Mouse (Mus musculus): ENCODE data around the gene Gm20388. TPM values are rescaled to one million over a fixed set of nuclear protein-coding genes. Genes with fewer than 3 reads are reported as not detected.

The Gm20388 gene
- polyA plus RNA-seq, 2 experiments: 8.5 TPM; not detected in 1

DNA sequence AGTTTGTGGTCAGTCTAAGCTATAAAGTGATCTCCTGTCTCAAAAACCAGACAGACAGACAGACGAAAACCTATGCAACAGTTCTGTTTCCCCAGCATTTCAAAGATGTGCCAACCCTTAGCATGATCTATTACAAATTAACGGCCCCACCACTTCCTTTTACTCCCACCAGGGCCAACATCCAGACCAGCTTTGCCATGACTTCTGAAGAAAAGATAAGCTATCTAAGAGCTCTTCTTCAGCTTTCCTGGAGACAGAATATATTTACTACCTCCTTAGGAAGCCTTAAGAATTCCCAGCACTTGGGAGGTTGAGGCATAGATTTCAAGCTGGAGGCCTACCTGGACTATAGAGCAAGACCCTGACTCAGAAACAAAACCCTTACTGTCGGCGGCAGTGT, 4069.6 kb downstream of the Gm20388 start:
- H3K9me3 ChIP-seq (ENCODE audit: control insufficient read depth, low read length): no peaks in the 10 kb centered on the region
- H3K9ac ChIP-seq (replicated peaks): peak overlapping the region; percentile 100
- peak overlapping the region; percentile 78 for H3K4me2 ChIP-seq (ENCODE audit: low read depth)
- H3K4me3 ChIP-seq (ENCODE audit: insufficient read depth in 1 of 2, low read depth in 2 of 2, low read length in 2 of 2): peak overlapping the region; percentile 92 to 100
- no peaks in the 10 kb centered on the region for H3K27me3 ChIP-seq (ENCODE audit: control insufficient read depth, insufficient read depth, low read length)
- peaks cover 60% of the 10 kb centered on the region for H3K36me3 ChIP-seq (replicated peaks; ENCODE audit: control insufficient read depth, insufficient read depth, low read depth)
- TF ChIP-seq CTCF (IDR thresholded peaks at IDR 0.05; ENCODE audit: low read depth) (0 out of 2 replicates have a peak, but pooled peaks have one; percentile 2), EP300 (IDR thresholded peaks at IDR 0.05; ENCODE audit: low read depth) (no peak; the same call in none of the 2 replicates)
- H3K27ac ChIP-seq: peak overlapping the region; percentile 99
- ATAC-seq (ENCODE audit: insufficient read depth) (no peak), DNase-seq (ENCODE audit: low read depth in 3 of 3, low spot score in 3 of 3) (no peak)
- WGBS (ENCODE audit: insufficient replicate concordance): 23% methylated on average over 4 of the region's 4 CpGs
- H3K4me1 ChIP-seq (replicated peaks; ENCODE audit: control insufficient read depth in 2 of 2, insufficient read depth in 2 of 2, low read length in 1 of 2): peaks cover 30 to 45% of the 10 kb centered on the region in 2 experiments

- 24% methylated on average over 4 of the region's 4 CpGs for WGBS (ENCODE audit: insufficient replicate concordance)
- Histone ChIP-seq H3K4me3 (ENCODE audit: insufficient read depth in 1 of 2, low read depth in 2 of 2, low read length in 2 of 2) (peak overlapping the region; percentile 92 to 100), H3K9me3 (ENCODE audit: control insufficient read depth, low read length) (no peaks in the 10 kb centered on the region), H3K36me3 (replicated peaks; ENCODE audit: control insufficient read depth, insufficient read depth, low read depth) (peaks cover 46% of the 10 kb centered on the region), H3K4me2 (ENCODE audit: low read depth) (peak overlapping the region; percentile 78), H3K27ac (peak overlapping the region; percentile 99), H3K27me3 (ENCODE audit: control insufficient read depth, insufficient read depth, low read length) (no peaks in the 10 kb centered on the region), H3K4me1 (replicated peaks; ENCODE audit: control insufficient read depth in 2 of 2, insufficient read depth in 2 of 2, low read length in 1 of 2) (peaks cover 40 to 47% of the 10 kb centered on the region in 2 experiments), H3K9ac (replicated peaks) (peak overlapping the region; percentile 100)
- TF ChIP-seq CTCF (IDR thresholded peaks at IDR 0.05; ENCODE audit: low read depth) (no peak), EP300 (IDR thresholded peaks at IDR 0.05; ENCODE audit: low read depth) (no peak)
- no peak for ATAC-seq (ENCODE audit: insufficient read depth)
- DNase-seq (ENCODE audit: low read depth in 3 of 3, low spot score in 3 of 3): no peak
These were observed 4071.0 kb downstream of the Gm20388 start for GRCm38 (mm10) chr8:123981674-123982073.

GRCm38 (mm10) chr8:123982291-123982793, 4071.7 kb downstream of the Gm20388 start:
- H3K27me3 ChIP-seq (ENCODE audit: control insufficient read depth, insufficient read depth, low read length): no peaks in the 10 kb centered on the region
- H3K4me1 ChIP-seq (replicated peaks; ENCODE audit: control insufficient read depth in 2 of 2, insufficient read depth in 2 of 2, low read length in 1 of 2): peaks cover 39 to 48% of the 10 kb centered on the region in 2 experiments
- DNase-seq (ENCODE audit: low read depth in 3 of 3, low spot score in 3 of 3) (no peak), ATAC-seq (ENCODE audit: insufficient read depth) (no peak)
- H3K27ac ChIP-seq: peak overlapping the region; percentile 99
- H3K9me3 ChIP-seq (ENCODE audit: control insufficient read depth, low read length): no peaks in the 10 kb centered on the region
- WGBS (ENCODE audit: insufficient replicate concordance): under 1% methylated on average over 48 of the region's 48 CpGs
- peak overlapping the region; percentile 100 for H3K9ac ChIP-seq (replicated peaks)
- H3K4me2 ChIP-seq (ENCODE audit: low read depth): peak overlapping the region; percentile 78
- H3K4me3 ChIP-seq (ENCODE audit: insufficient read depth in 1 of 2, low read depth in 2 of 2, low read length in 2 of 2): peak overlapping the region; percentile 92 to 100
- TF ChIP-seq EP300 (IDR thresholded peaks at IDR 0.05; ENCODE audit: low read depth): no peak; the same call in 1 of the 2 replicates
- no peak for TF ChIP-seq CTCF (IDR thresholded peaks at IDR 0.05; ENCODE audit: low read depth)
- peaks cover 39% of the 10 kb centered on the region for H3K36me3 ChIP-seq (replicated peaks; ENCODE audit: control insufficient read depth, insufficient read depth, low read depth)

GRCm38 (mm10) chr8:123982826-123983400, 4072.3 kb downstream of the Gm20388 start, which contains the start of gene Abcb10:
TSS of gene Abcb10 (minus strand) at chr8:123983122.
- Histone ChIP-seq H3K9me3 (ENCODE audit: control insufficient read depth, low read length) (no peaks in the 10 kb centered on the region), H3K4me2 (ENCODE audit: low read depth) (peak within 1 kb of the TSS; percentile 78), H3K36me3 (replicated peaks; ENCODE audit: control insufficient read depth, insufficient read depth, low read depth) (peaks cover 33% of the 10 kb centered on the region), H3K4me1 (replicated peaks; ENCODE audit: control insufficient read depth in 2 of 2, insufficient read depth in 2 of 2, low read length in 1 of 2) (peaks cover 39 to 47% of the 10 kb centered on the region in 2 experiments), H3K27me3 (ENCODE audit: control insufficient read depth, insufficient read depth, low read length) (no peaks in the 10 kb centered on the region), H3K9ac (replicated peaks) (peak within 1 kb of the TSS; percentile 100), H3K4me3 (ENCODE audit: insufficient read depth in 1 of 2, low read depth in 2 of 2, low read length in 2 of 2) (peak within 1 kb of the TSS; percentile 92 to 100), H3K27ac (peak within 1 kb of the TSS; percentile 99)
- TF ChIP-seq CTCF (IDR thresholded peaks at IDR 0.05; ENCODE audit: low read depth): 0 out of 2 replicates have a peak, but pooled peaks have one; percentile 6
- TF ChIP-seq EP300 (IDR thresholded peaks at IDR 0.05; ENCODE audit: low read depth): peak; percentile 26; the same call in 1 of the 2 replicates
- under 1% methylated on average over 55 of the region's 56 CpGs for WGBS (ENCODE audit: insufficient replicate concordance)
- peak; percentile 81 for ATAC-seq (ENCODE audit: insufficient read depth)
- DNase-seq (ENCODE audit: low read depth in 3 of 3, low spot score in 3 of 3): peak; percentile 74 to 78 (median 75)

- Histone ChIP-seq H3K36me3 (replicated peaks; ENCODE audit: control insufficient read depth, insufficient read depth, low read depth) (no peaks in the 10 kb centered on the region), H3K4me1 (replicated peaks; ENCODE audit: control insufficient read depth in 2 of 2, insufficient read depth in 2 of 2, low read length in 1 of 2) (peaks cover 54 to 60% of the 10 kb centered on the region in 2 experiments), H3K27me3 (ENCODE audit: control insufficient read depth, insufficient read depth, low read length) (no peaks in the 10 kb centered on the region), H3K9me3 (ENCODE audit: control insufficient read depth, low read length) (no peaks in the 10 kb centered on the region), H3K27ac (peak overlapping the region; percentile 100), H3K4me3 (ENCODE audit: insufficient read depth in 1 of 2, low read depth in 2 of 2, low read length in 2 of 2) (peak overlapping the region; percentile 48 to 57), H3K9ac (replicated peaks) (peak overlapping the region; percentile 95), H3K4me2 (ENCODE audit: low read depth) (peak overlapping the region; percentile 98)
- DNase-seq (ENCODE audit: low read depth in 3 of 3, low spot score in 3 of 3) (peak; percentile 96 to 97 (median 97)), ATAC-seq (ENCODE audit: insufficient read depth) (peak; percentile 90)
- 2% methylated on average over 6 of the region's 6 CpGs for WGBS (ENCODE audit: insufficient replicate concordance)
- TF ChIP-seq EP300 (IDR thresholded peaks at IDR 0.05; ENCODE audit: low read depth): peak; percentile 99
- TF ChIP-seq CTCF (IDR thresholded peaks at IDR 0.05; ENCODE audit: low read depth): no peak
These were observed 4078.0 kb downstream of the Gm20388 start for GRCm38 (mm10) chr8:123988605-123989038.

Measured in liver, embryonic 14.5 days (tissue).